Mouse (Mus musculus): ENCODE measurements at regions not wholly inside any gene's neighbourhood (a gene's known extent, or its start where the extent isn't known, plus 50 kb on each side); places are given as distances from the start of the nearest gene placed in this dataset.
A peak's percentile ranks its signal among the peaks of the same experiment; 100 is the strongest.

GRCm38 (mm10) chr3:80005371-80005770 lies 121.0 kb downstream of the Fam198b start:
- WGBS, result 77% methylated on average over 5 of the region's 5 CpGs
- no peak for TF ChIP-seq CTCF (IDR thresholded peaks at IDR 0.05; ENCODE audit: low read depth)
- no peak for TF ChIP-seq EP300 (IDR thresholded peaks at IDR 0.05; ENCODE audit: low read depth)
- no peak overlapping the region for H3K9ac ChIP-seq (replicated peaks; ENCODE audit: low read depth, low read length)
- DNase-seq (ENCODE audit: low spot score) (no peak), ATAC-seq (ENCODE audit: insufficient read depth, low read depth) (peak; percentile 24; the same call in 1 of the 2 replicates)
- no peak overlapping the region for H3K4me3 ChIP-seq (ENCODE audit: low read depth, low read length)
- no peaks in the 10 kb centered on the region for H3K27me3 ChIP-seq (ENCODE audit: control insufficient read depth, insufficient read depth, low read length)
- no peaks in the 10 kb centered on the region for H3K36me3 ChIP-seq (replicated peaks; ENCODE audit: control insufficient read depth, insufficient read depth, low read length)
- no peak overlapping the region for H3K4me2 ChIP-seq (ENCODE audit: low read depth, low read length)
- H3K9me3 ChIP-seq (replicated peaks; ENCODE audit: control insufficient read depth, low read length), result no peaks in the 10 kb centered on the region
- peaks cover 6% of the 10 kb centered on the region for H3K4me1 ChIP-seq (ENCODE audit: control insufficient read depth, insufficient read depth)
- H3K27ac ChIP-seq (ENCODE audit: low read depth), result peak overlapping the region; percentile 50

- no peak overlapping the region for H3K4me2 ChIP-seq (ENCODE audit: low read depth, low read length)
- 22% methylated on average over 5 of the region's 5 CpGs for WGBS
- no peak for TF ChIP-seq CTCF (IDR thresholded peaks at IDR 0.05; ENCODE audit: low read depth)
- no peak for TF ChIP-seq EP300 (IDR thresholded peaks at IDR 0.05; ENCODE audit: low read depth)
- H3K9ac ChIP-seq (replicated peaks; ENCODE audit: low read depth, low read length), result no peak overlapping the region
- peak overlapping the region; percentile 58 for H3K27ac ChIP-seq (ENCODE audit: low read depth)
- H3K36me3 ChIP-seq (replicated peaks; ENCODE audit: control insufficient read depth, insufficient read depth, low read length), result no peaks in the 10 kb centered on the region
- H3K4me3 ChIP-seq (ENCODE audit: low read depth, low read length), result no peak overlapping the region
- peak; percentile 65; the same call in 1 of the 2 replicates for ATAC-seq (ENCODE audit: insufficient read depth, low read depth)
- H3K4me1 ChIP-seq (ENCODE audit: control insufficient read depth, insufficient read depth), result peaks cover 6% of the 10 kb centered on the region
- peak; percentile 49 for DNase-seq (ENCODE audit: low spot score)
- H3K9me3 ChIP-seq (replicated peaks; ENCODE audit: control insufficient read depth, low read length), result no peaks in the 10 kb centered on the region
- no peaks in the 10 kb centered on the region for H3K27me3 ChIP-seq (ENCODE audit: control insufficient read depth, insufficient read depth, low read length)
Observed at GRCm38 (mm10) chr3:80006263-80006662, 121.9 kb downstream of the Fam198b start.

GRCm38 (mm10) chr3:80007006-80007405 lies 122.7 kb downstream of the Fam198b start:
- WGBS, result 67% methylated on average over 4 of the region's 4 CpGs
- Histone ChIP-seq H3K9ac (replicated peaks; ENCODE audit: low read depth, low read length) (no peak overlapping the region), H3K36me3 (replicated peaks; ENCODE audit: control insufficient read depth, insufficient read depth, low read length) (no peaks in the 10 kb centered on the region), H3K4me2 (ENCODE audit: low read depth, low read length) (no peak overlapping the region), H3K4me3 (ENCODE audit: low read depth, low read length) (no peak overlapping the region), H3K9me3 (replicated peaks; ENCODE audit: control insufficient read depth, low read length) (no peaks in the 10 kb centered on the region), H3K4me1 (ENCODE audit: control insufficient read depth, insufficient read depth) (peaks cover 6% of the 10 kb centered on the region), H3K27me3 (ENCODE audit: control insufficient read depth, insufficient read depth, low read length) (no peaks in the 10 kb centered on the region), H3K27ac (ENCODE audit: low read depth) (no peak overlapping the region)
- ATAC-seq (ENCODE audit: insufficient read depth, low read depth) (no peak), DNase-seq (ENCODE audit: low spot score) (no peak)
- TF ChIP-seq CTCF (IDR thresholded peaks at IDR 0.05; ENCODE audit: low read depth) (no peak), EP300 (IDR thresholded peaks at IDR 0.05; ENCODE audit: low read depth) (no peak)

GRCm38 (mm10) chr3:80009275-80009674 lies 124.9 kb downstream of the Fam198b start:
- no peak for ATAC-seq (ENCODE audit: insufficient read depth, low read depth)
- no peak for TF ChIP-seq CTCF (IDR thresholded peaks at IDR 0.05; ENCODE audit: low read depth)
- no peak for TF ChIP-seq EP300 (IDR thresholded peaks at IDR 0.05; ENCODE audit: low read depth)

GRCm38 (mm10) chr3:80025795-80026194 lies 141.5 kb downstream of the Fam198b start:
- WGBS, result 78% methylated on average over 1 of the region's 1 CpGs
- H3K27me3 ChIP-seq (ENCODE audit: control insufficient read depth, insufficient read depth, low read length), result no peaks in the 10 kb centered on the region
- DNase-seq (ENCODE audit: low spot score) (no peak), ATAC-seq (ENCODE audit: insufficient read depth, low read depth) (no peak)
- H3K9ac ChIP-seq (replicated peaks; ENCODE audit: low read depth, low read length), result no peak overlapping the region
- no peaks in the 10 kb centered on the region for H3K4me1 ChIP-seq (ENCODE audit: control insufficient read depth, insufficient read depth)
- no peak overlapping the region for H3K27ac ChIP-seq (ENCODE audit: low read depth)
- H3K36me3 ChIP-seq (replicated peaks; ENCODE audit: control insufficient read depth, insufficient read depth, low read length), result no peaks in the 10 kb centered on the region
- TF ChIP-seq EP300 (IDR thresholded peaks at IDR 0.05; ENCODE audit: low read depth), result no peak
- no peak for TF ChIP-seq CTCF (IDR thresholded peaks at IDR 0.05; ENCODE audit: low read depth)
- no peak overlapping the region for H3K4me2 ChIP-seq (ENCODE audit: low read depth, low read length)
- H3K4me3 ChIP-seq (ENCODE audit: low read depth, low read length), result no peak overlapping the region
- H3K9me3 ChIP-seq (replicated peaks; ENCODE audit: control insufficient read depth, low read length), result no peaks in the 10 kb centered on the region

More at GRCm38 (mm10) chr3:80009275-80009674, 124.9 kb downstream of the Fam198b start:
- H3K4me3 ChIP-seq (ENCODE audit: low read depth, low read length), result no peak overlapping the region
- H3K27me3 ChIP-seq (ENCODE audit: control insufficient read depth, insufficient read depth, low read length), result no peaks in the 10 kb centered on the region
- peaks cover 6% of the 10 kb centered on the region for H3K4me1 ChIP-seq (ENCODE audit: control insufficient read depth, insufficient read depth)
- no peak overlapping the region for H3K4me2 ChIP-seq (ENCODE audit: low read depth, low read length)
- H3K9ac ChIP-seq (replicated peaks; ENCODE audit: low read depth, low read length), result no peak overlapping the region
- no peaks in the 10 kb centered on the region for H3K36me3 ChIP-seq (replicated peaks; ENCODE audit: control insufficient read depth, insufficient read depth, low read length)
- no peaks in the 10 kb centered on the region for H3K9me3 ChIP-seq (replicated peaks; ENCODE audit: control insufficient read depth, low read length)
- WGBS, result 77% methylated on average over 1 of the region's 1 CpGs
- DNase-seq (ENCODE audit: low spot score), result no peak
- H3K27ac ChIP-seq (ENCODE audit: low read depth), result no peak overlapping the region

- WGBS, result 75% methylated on average over 3 of the region's 3 CpGs
- TF ChIP-seq EP300 (IDR thresholded peaks at IDR 0.05; ENCODE audit: low read depth), result no peak
- TF ChIP-seq CTCF (IDR thresholded peaks at IDR 0.05; ENCODE audit: low read depth), result no peak
- no peak overlapping the region for H3K4me2 ChIP-seq (ENCODE audit: low read depth, low read length)
Observed at GRCm38 (mm10) chr3:80033071-80033470, 148.7 kb downstream of the Fam198b start.

More at GRCm38 (mm10) chr3:80033071-80033470, 148.7 kb downstream of the Fam198b start:
- Histone ChIP-seq H3K27ac (ENCODE audit: low read depth) (no peak overlapping the region), H3K9me3 (replicated peaks; ENCODE audit: control insufficient read depth, low read length) (no peaks in the 10 kb centered on the region), H3K4me3 (ENCODE audit: low read depth, low read length) (no peak overlapping the region), H3K36me3 (replicated peaks; ENCODE audit: control insufficient read depth, insufficient read depth, low read length) (no peaks in the 10 kb centered on the region), H3K9ac (replicated peaks; ENCODE audit: low read depth, low read length) (no peak overlapping the region), H3K4me1 (ENCODE audit: control insufficient read depth, insufficient read depth) (no peaks in the 10 kb centered on the region), H3K27me3 (ENCODE audit: control insufficient read depth, insufficient read depth, low read length) (no peaks in the 10 kb centered on the region)
- DNase-seq (ENCODE audit: low spot score) (no peak), ATAC-seq (ENCODE audit: insufficient read depth, low read depth) (no peak)

Data from heart, postnatal 0 days (tissue).